Comparison of ENCODE assay signal across 9 mouse cellular contexts in genomic region chr19:45574339-45574898, GRCm38 (mm10). TPM values are rescaled to one million over a fixed set of nuclear protein-coding genes. Genes with fewer than 3 reads are reported as not detected.
A peak's percentile ranks its signal among the peaks of the same experiment; 100 is the strongest.
DNase-seq lines count a peak whose midpoint lies in the region; ATAC-seq and TF ChIP-seq lines count a peak whose summit lies in the region.
"Had no signal": no experiment of that assay in that cellular context is flagged by ENCODE, and none has a peak within 500 bp of the region (broad histone marks: within the 10 kb centered on the region; RNA-seq: fewer than 3 reads in every experiment).

No protein-coding gene starts in this region.

- peaks cover 59% of the 10 kb centered on the region for H3K36me3 ChIP-seq in forebrain, embryonic 10.5 days (replicated peaks)
- H3K36me3 ChIP-seq in forebrain, embryonic 16.5 days (ENCODE audit: control insufficient read depth, insufficient read depth), result peaks cover 11% of the 10 kb centered on the region
- peaks cover 17% of the 10 kb centered on the region; the same call in 1 of the 2 replicates for H3K36me3 ChIP-seq in lung, postnatal 0 days (ENCODE audit: insufficient read depth, low read length)
- H3K36me3 ChIP-seq in limb, embryonic 15.5 days, result peaks cover 27% of the 10 kb centered on the region

- CTCF ChIA-PET in Patski (lab: Charles Lee), result interaction anchor here (0.6 to 1.9 kb wide), 24 partner anchors 10 to 354 kb away, joined by 3 to 15 read pairs (median 4); partner anchors contain the start of genes Gm17018, Npm3 and Poll

- in situ Hi-C loops in Patski (cut with MboI; ENCODE audit: low pct_unique_long_range_greater_than_20kb), result loop anchor here (5.0 kb wide), 1 partner anchor 173 kb away; the partner anchor contains the start of gene Npm3

- peaks cover 61% of the 10 kb centered on the region for H3K4me1 ChIP-seq in forebrain, embryonic 10.5 days
- H3K4me1 ChIP-seq in forebrain, embryonic 16.5 days (replicated peaks; ENCODE audit: control insufficient read depth, insufficient read depth, low read length), result no peaks in the 10 kb centered on the region
- H3K4me1 ChIP-seq in lung, postnatal 0 days (ENCODE audit: insufficient read depth, low read depth, low read length), result peaks cover 19% of the 10 kb centered on the region
- H3K4me1 ChIP-seq in limb, embryonic 15.5 days, result peaks cover 43% of the 10 kb centered on the region
- H3K4me1 ChIP-seq: forebrain, embryonic 13.5 days had no signal

- 0 out of 2 replicates have a peak overlapping the region, but pooled peaks have one; percentile 35 for H3K27ac ChIP-seq in forebrain, embryonic 10.5 days
- H3K27ac ChIP-seq in forebrain, embryonic 16.5 days (ENCODE audit: low read length), result no peak overlapping the region
- no peak overlapping the region for H3K27ac ChIP-seq in lung, postnatal 0 days (ENCODE audit: low read length)
- H3K27ac ChIP-seq in limb, embryonic 15.5 days, result peak overlapping the region; percentile 18; the same call in 1 of the 2 replicates
- H3K27ac ChIP-seq: forebrain, embryonic 13.5 days had no signal

- no peaks in the 10 kb centered on the region for H3K9me3 ChIP-seq in forebrain, embryonic 10.5 days
- no peaks in the 10 kb centered on the region for H3K9me3 ChIP-seq in forebrain, embryonic 16.5 days (ENCODE audit: control insufficient read depth, low read length)
- H3K9me3 ChIP-seq in lung, postnatal 0 days (ENCODE audit: low read length), result no peaks in the 10 kb centered on the region
- no peaks in the 10 kb centered on the region for H3K9me3 ChIP-seq in limb, embryonic 15.5 days
- H3K9me3 ChIP-seq: forebrain, embryonic 13.5 days had no signal

- DNase-seq in forebrain, embryonic 10.5 days (ENCODE audit: extremely low spot score, low spot score), result no peak
- DNase-seq in lung, postnatal 0 days (ENCODE audit: low spot score), result no peak
- DNase-seq in lung, postnatal 4 days, result no peak
- DNase-seq in Patski (ENCODE audit: low read depth, low spot score), result no peak
- no peak for DNase-seq in cerebellum, adult 11-12 months

- no peak overlapping the region for H3K9ac ChIP-seq in forebrain, embryonic 16.5 days (replicated peaks; ENCODE audit: low read depth, low read length)
- no peak overlapping the region for H3K9ac ChIP-seq in lung, postnatal 0 days (replicated peaks; ENCODE audit: low read depth)
- no peak overlapping the region for H3K9ac ChIP-seq in limb, embryonic 15.5 days
- H3K9ac ChIP-seq: forebrain, embryonic 13.5 days had no signal

- H3K4me2 ChIP-seq in forebrain, embryonic 16.5 days (ENCODE audit: low read length), result no peak overlapping the region
- no peak overlapping the region; the same call in 1 of the 2 replicates for H3K4me2 ChIP-seq in lung, postnatal 0 days (replicated peaks; ENCODE audit: low read depth, low read length)
- no peak overlapping the region for H3K4me2 ChIP-seq in limb, embryonic 15.5 days
- H3K4me2 ChIP-seq: forebrain, embryonic 13.5 days had no signal

- no peak overlapping the region for H3K4me3 ChIP-seq in forebrain, embryonic 10.5 days
- H3K4me3 ChIP-seq in forebrain, embryonic 16.5 days (replicated peaks; ENCODE audit: low read length), result no peak overlapping the region
- no peak overlapping the region for H3K4me3 ChIP-seq in lung, postnatal 0 days (ENCODE audit: low read depth, low read length)
- H3K4me3 ChIP-seq in limb, embryonic 15.5 days, result no peak overlapping the region
- H3K4me3 ChIP-seq: forebrain, embryonic 13.5 days had no signal

- TF ChIP-seq CTCF in lung, postnatal 0 days (IDR thresholded peaks at IDR 0.05), result no peak
- TF ChIP-seq CTCF in Patski (IDR thresholded peaks at IDR 0.05), result no peak

- POLR2A ChIA-PET in Patski (lab: Charles Lee), result interaction anchor here (0.6 to 1.1 kb wide), 2 partner anchors 171 to 174 kb away, joined by 3 read pairs; no protein-coding TSS in a partner anchor

- no peak for ATAC-seq in forebrain, embryonic 16.5 days
- peak; percentile 7; the same call in 1 of the 2 replicates for ATAC-seq in lung, postnatal 0 days
- ATAC-seq in Patski, result peak; percentile 9
- no peak for ATAC-seq in limb, embryonic 15.5 days (ENCODE audit: insufficient number of reproducible peaks, low FRiP score, low TSS enrichment, low read depth)
- ATAC-seq in CD4-positive, CD25-positive, alpha-beta regulatory T cell, adult 4 months, result no peak

- WGBS in forebrain, embryonic 10.5 days, result 81% methylated on average over 7 of the region's 7 CpGs
- 75% methylated on average over 7 of the region's 7 CpGs for WGBS in forebrain, embryonic 16.5 days
- WGBS in lung, postnatal 0 days, result 39% methylated on average over 7 of the region's 7 CpGs
- WGBS in limb, embryonic 15.5 days, result 47% methylated on average over 7 of the region's 7 CpGs

- peaks cover 100% of the 10 kb centered on the region for H3K27me3 ChIP-seq in forebrain, embryonic 10.5 days (ENCODE audit: poor library complexity, severe bottlenecking)
- no peaks in the 10 kb centered on the region for H3K27me3 ChIP-seq in forebrain, embryonic 16.5 days (replicated peaks; ENCODE audit: control insufficient read depth, insufficient read depth, low read length)
- no peaks in the 10 kb centered on the region for H3K27me3 ChIP-seq in lung, postnatal 0 days (replicated peaks; ENCODE audit: insufficient read depth, low read length)
- no peaks in the 10 kb centered on the region for H3K27me3 ChIP-seq in Patski
- no peaks in the 10 kb centered on the region for H3K27me3 ChIP-seq in limb, embryonic 15.5 days

- TF ChIP-seq EP300 in lung, postnatal 0 days (IDR thresholded peaks at IDR 0.05), result no peak

RNA-seq across cellular contexts. Expression of gene Gm17018, which starts 14.0 kb away (rescaled TPM):
- 52.1 and 53.5 TPM in 2 replicates for polyA plus RNA-seq in forebrain, embryonic 10.5 days (2016; fragmentation: Nextera tagmentation; extraction: Ambion mirVana)
- 41.4 and 44.0 TPM in 2 replicates for polyA plus RNA-seq in forebrain, embryonic 16.5 days (2015; fragmentation: Nextera tagmentation; extraction: Ambion mirVana)
- 40.1 and 44.2 TPM in 2 replicates for polyA plus RNA-seq in lung, postnatal 0 days (2015; fragmentation: Nextera tagmentation; extraction: Ambion mirVana)
- 71.7 TPM for polyA plus RNA-seq in Patski (2021)
- polyA plus RNA-seq in limb, embryonic 15.5 days (2015; fragmentation: Nextera tagmentation; extraction: Ambion mirVana), result 33.1 and 34.0 TPM in 2 replicates
- polyA plus RNA-seq in CD4-positive, CD25-positive, alpha-beta regulatory T cell, adult 4 months (2017; shearing (Covaris generic)), result 10 to 100 TPM; 56.4 to 76.1 TPM

RNA-seq across cellular contexts. Expression of gene Poll, which starts 14.1 kb away (rescaled TPM):
- 25.7 and 26.6 TPM in 2 replicates for polyA plus RNA-seq in forebrain, embryonic 10.5 days (2016; fragmentation: Nextera tagmentation; extraction: Ambion mirVana)
- 12.8 and 14.6 TPM in 2 replicates for polyA plus RNA-seq in forebrain, embryonic 16.5 days (2015; fragmentation: Nextera tagmentation; extraction: Ambion mirVana)
- 8.7 and 9.7 TPM in 2 replicates for polyA plus RNA-seq in lung, postnatal 0 days (2015; fragmentation: Nextera tagmentation; extraction: Ambion mirVana)
- 21.3 TPM for polyA plus RNA-seq in Patski (2021)
- polyA plus RNA-seq in limb, embryonic 15.5 days (2015; fragmentation: Nextera tagmentation; extraction: Ambion mirVana), result 12.6 and 13.0 TPM in 2 replicates
- polyA plus RNA-seq in CD4-positive, CD25-positive, alpha-beta regulatory T cell, adult 4 months (2017; shearing (Covaris generic)), result 10 to 100 TPM; 21.7 to 37.7 TPM

Comparison
In these comparisons a context has a peak if more than half of its experiments do, and no peak if none do; other contexts are left out.
1. H3K27ac ChIP-seq: peak in forebrain, embryonic 10.5 days (single experiment) and limb, embryonic 15.5 days (single experiment); none in forebrain, embryonic 16.5 days (single experiment) and lung, postnatal 0 days (single experiment).
2. ATAC-seq: peak in lung, postnatal 0 days (single experiment) and Patski (single experiment); none in forebrain, embryonic 16.5 days (single experiment), limb, embryonic 15.5 days (single experiment) and CD4-positive, CD25-positive, alpha-beta regulatory T cell, adult 4 months (single experiment).